8 mouse cellular contexts compared by ENCODE assay signal in genomic region chr4:117270278-117270677, GRCm38 (mm10). TPM values are rescaled to one million over a fixed set of nuclear protein-coding genes. Genes with fewer than 3 reads are reported as not detected.
DNase-seq lines count a peak whose midpoint lies in the region; ATAC-seq and TF ChIP-seq lines count a peak whose summit lies in the region.

No protein-coding gene starts in this region.

- H3K79me2 ChIP-seq in heart, adult 2 months (replicated peaks; ENCODE audit: control insufficient read depth, insufficient read depth, low read length), result no peaks in the 10 kb centered on the region

- H3K36me3 ChIP-seq in embryonic facial prominence, embryonic 10.5 days (replicated peaks), result peaks cover 44% of the 10 kb centered on the region
- no peaks in the 10 kb centered on the region for H3K36me3 ChIP-seq in heart, adult 2 months (ENCODE audit: control insufficient read depth, insufficient read depth, low read length)
- H3K36me3 ChIP-seq in liver, embryonic 12.5 days, result peaks cover 42% of the 10 kb centered on the region
- H3K36me3 ChIP-seq in stomach, embryonic 14.5 days (ENCODE audit: control insufficient read depth, insufficient read depth, low read length), result peaks cover 25% of the 10 kb centered on the region

- intact Hi-C loops in heart, adult 2 months (cut with DNase I), result loop anchor here (1.0 to 10.0 kb wide), 3 partner anchors 43 to 505 kb away; no protein-coding TSS in a partner anchor

- no peak overlapping the region for H3K27ac ChIP-seq in embryonic facial prominence, embryonic 10.5 days (replicated peaks)
- no peak overlapping the region for H3K27ac ChIP-seq in heart, adult 2 months
- H3K27ac ChIP-seq in liver, embryonic 12.5 days, result peak overlapping the region; percentile 58; the same call in 1 of the 2 replicates
- H3K27ac ChIP-seq in stomach, embryonic 14.5 days (ENCODE audit: low read length), result no peak overlapping the region

- TF ChIP-seq EP300 in heart, adult 2 months (IDR thresholded peaks at IDR 0.05; ENCODE audit: insufficient read depth, low read depth, low read length), result peak; percentile 74; the same call in 1 of the 2 replicates

- DNase-seq in A20 (ENCODE audit: low read depth, low spot score) (peak; percentile 74), adipocyte (ENCODE audit: low spot score) (peak; percentile 80)
- DNase-seq in embryonic facial prominence, embryonic 10.5 days (ENCODE audit: low spot score), result peak; percentile 80
- DNase-seq in heart, adult 2 months, result peak; percentile 65 to 82
- DNase-seq in kidney, postnatal 10 days, result peak; percentile 89
- peak; percentile 79 for DNase-seq in neural tube, embryonic 10.5 days (ENCODE audit: extremely low spot score, low spot score)

- H3K4me3 ChIP-seq in embryonic facial prominence, embryonic 10.5 days, result no peak overlapping the region
- no peak overlapping the region for H3K4me3 ChIP-seq in heart, adult 2 months
- H3K4me3 ChIP-seq in liver, embryonic 12.5 days, result no peak overlapping the region
- H3K4me3 ChIP-seq in stomach, embryonic 14.5 days (ENCODE audit: low read depth, low read length), result no peak overlapping the region

- peak; percentile 53 for ATAC-seq in liver, embryonic 12.5 days
- ATAC-seq in stomach, embryonic 14.5 days (ENCODE audit: insufficient number of reproducible peaks, insufficient read depth, low FRiP score, low read depth), result 0 out of 2 replicates have a peak, but pooled peaks have one; percentile 35

- H3K9me3 ChIP-seq in embryonic facial prominence, embryonic 10.5 days, result peaks cover 11% of the 10 kb centered on the region
- peaks cover 9% of the 10 kb centered on the region for H3K9me3 ChIP-seq in liver, embryonic 12.5 days (replicated peaks)
- H3K9me3 ChIP-seq in stomach, embryonic 14.5 days (ENCODE audit: control insufficient read depth, low read depth, low read length), result peaks cover 7% of the 10 kb centered on the region

- TF ChIP-seq CTCF in heart, adult 2 months (IDR thresholded peaks at IDR 0.05), result peak; percentile 89

- peaks cover 23% of the 10 kb centered on the region; the same call in 1 of the 2 replicates for H3K27me3 ChIP-seq in embryonic facial prominence, embryonic 10.5 days (replicated peaks; ENCODE audit: low read depth, poor library complexity, severe bottlenecking)
- no peaks in the 10 kb centered on the region for H3K27me3 ChIP-seq in heart, adult 2 months (ENCODE audit: control insufficient read depth, insufficient read depth, low read length)
- H3K27me3 ChIP-seq in liver, embryonic 12.5 days (replicated peaks), result peaks cover 8% of the 10 kb centered on the region; the same call in 1 of the 2 replicates
- no peaks in the 10 kb centered on the region for H3K27me3 ChIP-seq in stomach, embryonic 14.5 days (ENCODE audit: control insufficient read depth, insufficient read depth, low read length)

- no peak overlapping the region for H3K9ac ChIP-seq in heart, adult 2 months (ENCODE audit: low read depth, low read length)
- H3K9ac ChIP-seq in liver, embryonic 12.5 days, result no peak overlapping the region
- no peak overlapping the region for H3K9ac ChIP-seq in stomach, embryonic 14.5 days (replicated peaks; ENCODE audit: low read depth, low read length)

- 20% methylated on average over 6 of the region's 6 CpGs for WGBS in embryonic facial prominence, embryonic 10.5 days
- WGBS in heart, adult 2 months, result 9% methylated on average over 6 of the region's 6 CpGs
- WGBS in liver, embryonic 12.5 days (ENCODE audit: insufficient replicate concordance), result 9% methylated on average over 6 of the region's 6 CpGs
- WGBS in stomach, embryonic 14.5 days, result 9% methylated on average over 6 of the region's 6 CpGs

- H3K4me1 ChIP-seq in embryonic facial prominence, embryonic 10.5 days, result peaks cover 44% of the 10 kb centered on the region
- no peaks in the 10 kb centered on the region for H3K4me1 ChIP-seq in heart, adult 2 months (ENCODE audit: control insufficient read depth, insufficient read depth, low read length)
- no peaks in the 10 kb centered on the region for H3K4me1 ChIP-seq in liver, embryonic 12.5 days
- H3K4me1 ChIP-seq in stomach, embryonic 14.5 days (ENCODE audit: control insufficient read depth, insufficient read depth, low read length), result no peaks in the 10 kb centered on the region

- no peak overlapping the region for H3K4me2 ChIP-seq in liver, embryonic 12.5 days
- no peak overlapping the region for H3K4me2 ChIP-seq in stomach, embryonic 14.5 days (replicated peaks; ENCODE audit: low read depth, low read length)

- no peak for TF ChIP-seq POLR2A in heart, adult 2 months (IDR thresholded peaks at IDR 0.05; ENCODE audit: insufficient read depth, low read depth, low read length)

RNA-seq across cellular contexts. Expression of gene Armh1, which starts 18.4 kb away (rescaled TPM):
- polyA plus RNA-seq in embryonic facial prominence, embryonic 10.5 days (2016; fragmentation: Nextera tagmentation; extraction: Ambion mirVana), result 0.26 TPM in 2 replicates
- not detected for total RNA-seq in heart, adult 2 months (2021)
- polyA plus RNA-seq in heart, adult 2 months (2012; rRNA removed), result 0.43 TPM in 1 of 2 replicates, not detected in the other
- polyA plus RNA-seq in liver, embryonic 12.5 days (2016; fragmentation: Nextera tagmentation; extraction: Ambion mirVana), result 0.17 TPM in 1 of 2 replicates, not detected in the other
- 0.30 and 1.3 TPM in 2 replicates for polyA plus RNA-seq in stomach, embryonic 14.5 days (2014; fragmentation: Nextera tagmentation; extraction: Ambion mirVana)

RNA-seq across cellular contexts. Expression of gene Tmem53, which starts 18.5 kb away (rescaled TPM):
- 10.8 and 11.6 TPM in 2 replicates for polyA plus RNA-seq in embryonic facial prominence, embryonic 10.5 days (2016; fragmentation: Nextera tagmentation; extraction: Ambion mirVana)
- 10 to 100 TPM; 25.0 to 30.6 TPM for total RNA-seq in heart, adult 2 months (2021)
- 51.8 and 62.3 TPM in 2 replicates for polyA plus RNA-seq in heart, adult 2 months (2012; rRNA removed)
- polyA plus RNA-seq in liver, embryonic 12.5 days (2016; fragmentation: Nextera tagmentation; extraction: Ambion mirVana), result 1.8 and 2.3 TPM in 2 replicates
- 18.9 and 19.4 TPM in 2 replicates for polyA plus RNA-seq in stomach, embryonic 14.5 days (2014; fragmentation: Nextera tagmentation; extraction: Ambion mirVana)
